Mouse (Mus musculus): ENCODE results near the gene Hist1h3h.
"Not testable (repeated sequence)": the region's sequence is repeated elsewhere in the genome, so short reads cannot be mapped to it uniquely, and the experiment has no call there.

The Hist1h3h gene

DNA sequence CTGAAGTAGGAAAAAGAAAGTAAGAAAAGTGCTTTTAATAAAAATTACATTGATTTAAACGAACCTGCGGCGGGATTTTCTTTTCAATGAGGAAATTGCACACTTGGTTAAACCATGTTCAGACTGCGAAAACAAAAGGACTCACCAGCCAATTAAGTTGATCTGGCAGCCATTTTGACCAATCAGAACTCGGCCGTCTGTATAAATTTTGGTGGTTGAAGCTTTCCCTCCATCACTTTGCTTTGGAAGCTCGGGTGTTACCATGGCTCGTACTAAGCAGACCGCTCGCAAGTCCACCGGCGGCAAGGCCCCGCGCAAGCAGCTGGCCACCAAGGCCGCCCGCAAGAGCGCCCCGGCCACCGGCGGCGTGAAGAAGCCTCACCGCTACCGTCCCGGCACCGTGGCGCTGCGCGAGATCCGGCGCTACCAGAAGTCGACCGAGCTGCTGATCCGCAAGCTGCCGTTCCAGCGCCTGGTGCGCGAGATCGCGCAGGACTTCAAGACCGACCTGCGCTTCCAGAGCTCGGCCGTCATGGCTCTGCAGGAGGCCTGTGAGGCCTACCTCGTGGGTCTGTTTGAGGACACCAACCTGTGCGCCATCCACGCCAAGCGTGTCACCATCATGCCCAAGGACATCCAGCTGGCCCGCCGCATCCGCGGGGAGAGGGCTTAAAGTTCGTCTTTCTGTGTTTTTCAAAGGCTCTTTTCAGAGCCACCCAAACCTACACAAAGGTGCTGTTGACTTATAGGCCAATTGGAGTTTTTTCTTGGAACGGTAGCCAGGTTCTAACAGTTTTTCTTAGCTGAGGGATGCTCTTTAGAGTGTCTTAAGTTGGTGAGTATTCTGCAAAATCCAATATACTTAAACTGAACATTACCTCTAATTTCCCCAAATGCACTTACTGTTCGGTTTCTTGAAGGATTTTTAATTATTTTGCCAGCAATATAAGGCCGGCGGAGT lies at the start of gene Hist1h3h:
TSS of gene Hist1h3h (plus strand) at position 263 of the 961 bp plus-strand sequence.
- peak; percentile 84 for DNase-seq

DNA sequence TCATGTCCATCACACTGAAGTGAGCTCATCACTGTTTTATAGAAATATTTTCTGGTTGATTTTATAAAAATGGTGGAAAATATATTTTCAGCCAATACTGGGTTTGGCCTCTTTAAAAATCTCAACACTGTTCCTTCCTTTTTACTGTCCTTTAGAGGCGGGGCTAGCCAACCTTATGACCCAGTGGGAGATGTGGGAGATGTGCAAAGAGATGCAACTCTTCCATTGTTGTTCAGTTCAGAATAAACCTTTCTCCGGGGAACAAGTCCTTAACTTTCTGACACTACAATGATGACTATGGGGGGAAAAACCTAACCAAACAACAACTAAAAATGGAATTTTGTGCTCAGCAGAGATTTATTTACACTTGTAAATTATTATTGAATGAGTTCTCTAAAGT lies 40.2 kb upstream of the Hist1h3h start, which contains the start of gene Olfr1360:
TSS of gene Olfr1360 (minus strand) at position 101 of the 400 bp plus-strand sequence.
- DNase-seq: no peak

DNA sequence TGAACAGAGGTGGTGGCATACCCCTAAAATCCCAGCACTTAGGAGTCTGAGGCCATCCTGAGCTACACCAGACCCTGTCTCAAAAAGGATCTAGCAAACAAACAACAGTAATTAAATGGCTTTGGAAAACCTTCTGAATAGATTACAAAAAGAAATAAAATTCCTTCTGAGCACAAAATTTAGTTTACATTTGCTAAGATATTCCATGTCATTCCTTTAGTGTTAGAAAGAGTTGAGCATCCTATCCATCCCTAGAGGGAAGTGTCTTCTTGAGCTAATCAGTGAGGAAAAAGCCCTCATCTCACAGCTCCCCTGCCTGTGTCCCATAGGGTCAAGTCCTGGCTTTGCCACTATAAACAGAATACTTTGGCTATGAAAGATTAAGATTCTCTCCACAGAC lies 19.6 kb upstream of the Hist1h3h start, which contains the start of gene Olfr1359:
TSS of gene Olfr1359 (plus strand) at position 301 of the 400 bp plus-strand sequence.
- no peak for DNase-seq

DNA sequence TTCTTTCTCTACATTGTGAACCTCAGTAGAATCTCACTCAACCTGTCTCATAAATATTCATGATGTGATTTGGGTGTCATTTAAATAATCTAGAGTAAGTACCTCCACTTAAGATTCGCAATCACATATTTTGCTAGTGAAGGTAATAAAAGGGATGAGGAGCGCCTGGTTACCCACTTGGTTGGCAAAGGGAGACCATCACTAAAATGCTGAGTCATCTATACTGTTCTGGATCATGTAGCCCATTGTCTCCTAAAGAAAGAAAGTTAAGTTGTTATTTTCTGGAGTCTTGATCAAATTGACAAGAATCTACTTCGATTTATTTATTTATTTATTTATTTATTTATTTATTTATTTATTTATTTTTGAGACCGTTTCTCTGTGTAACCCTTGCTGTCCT lies 10.8 kb upstream of the Hist1h3h start:
- DNase-seq: no peak

DNA sequence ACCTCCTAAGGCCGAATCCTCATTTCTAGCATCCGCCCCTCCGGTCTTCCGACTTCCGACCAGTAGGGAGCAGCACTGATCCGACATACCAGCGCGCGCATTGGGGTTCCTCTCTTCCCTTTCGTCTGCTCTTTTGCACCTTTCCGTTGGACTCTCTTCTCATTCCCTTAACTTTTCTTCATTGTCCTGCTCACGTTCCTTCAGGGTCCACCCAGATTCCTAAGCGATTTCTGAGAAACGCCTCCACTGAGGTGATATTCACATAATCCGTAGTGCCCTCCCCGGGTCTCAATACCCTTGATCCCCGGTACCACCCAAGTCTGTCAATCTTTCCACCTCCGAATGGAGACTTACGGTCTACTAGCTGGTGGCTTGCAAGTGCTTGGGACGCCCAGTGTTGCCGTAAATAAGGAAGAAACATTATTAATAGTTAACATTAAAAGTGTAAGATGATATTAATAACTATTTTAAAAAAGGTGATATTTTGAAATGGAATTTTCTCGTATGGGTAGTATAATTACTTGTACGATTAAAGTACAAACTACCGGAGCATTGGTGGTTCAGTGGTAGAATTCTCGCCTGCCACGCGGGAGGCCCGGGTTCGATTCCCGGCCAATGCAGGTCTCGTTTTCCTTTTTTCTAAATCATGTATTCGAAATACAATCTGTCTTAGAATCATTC lies 7.3 kb upstream of the Hist1h3h start:
- DNase-seq: peak; percentile 92

DNA sequence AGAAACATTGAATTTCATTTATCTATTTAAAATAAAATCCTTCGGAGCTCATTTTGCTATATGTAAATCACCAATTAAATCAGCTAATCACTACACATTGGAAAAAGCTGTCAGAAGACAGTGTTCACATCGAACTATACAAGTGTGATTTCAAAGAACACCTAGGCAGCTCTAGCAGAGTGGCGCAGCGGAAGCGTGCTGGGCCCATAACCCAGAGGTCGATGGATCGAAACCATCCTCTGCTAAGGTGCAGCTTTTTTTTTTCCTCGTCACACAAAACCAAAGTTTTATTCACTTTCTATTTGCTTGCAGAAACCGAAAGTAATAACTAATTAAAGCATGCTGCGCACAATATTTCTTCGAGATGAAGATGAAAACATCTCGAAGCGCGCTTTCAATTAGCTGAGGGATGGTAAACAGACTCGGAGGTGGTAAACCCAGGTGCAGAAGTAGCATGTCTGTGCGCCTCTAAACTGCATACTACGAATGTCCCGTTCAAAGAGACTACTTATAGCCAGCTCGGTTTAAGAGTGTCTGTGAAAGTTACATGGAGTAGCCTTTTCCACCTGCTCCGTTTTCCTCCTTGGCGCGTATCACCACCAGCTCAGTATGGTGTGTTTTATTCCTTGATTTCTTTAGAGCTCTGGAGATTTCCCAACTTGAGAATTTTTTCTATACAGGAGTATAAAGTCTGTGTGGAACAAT lies 6.5 kb upstream of the Hist1h3h start:
- DNase-seq: peak; percentile 82

DNA sequence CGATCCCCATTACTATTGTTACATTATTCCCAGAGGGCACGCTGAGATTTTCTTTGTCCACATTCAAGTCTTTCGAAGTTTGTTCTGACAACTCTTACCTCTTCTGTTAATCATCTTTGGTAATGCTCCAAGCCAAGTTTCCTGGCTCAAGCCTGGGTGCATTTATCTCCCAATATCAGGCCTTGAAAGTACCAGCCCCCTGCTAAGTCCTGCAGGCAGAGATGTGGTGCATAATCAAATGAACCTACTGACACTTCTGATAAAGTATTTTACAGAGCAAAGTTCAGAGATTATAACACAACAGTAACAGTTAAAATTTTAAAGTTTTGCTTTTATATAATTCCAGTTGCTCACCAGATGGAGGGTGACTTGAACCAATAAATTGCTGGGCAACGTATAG lies 5.8 kb upstream of the Hist1h3h start:
- no peak for DNase-seq

DNA sequence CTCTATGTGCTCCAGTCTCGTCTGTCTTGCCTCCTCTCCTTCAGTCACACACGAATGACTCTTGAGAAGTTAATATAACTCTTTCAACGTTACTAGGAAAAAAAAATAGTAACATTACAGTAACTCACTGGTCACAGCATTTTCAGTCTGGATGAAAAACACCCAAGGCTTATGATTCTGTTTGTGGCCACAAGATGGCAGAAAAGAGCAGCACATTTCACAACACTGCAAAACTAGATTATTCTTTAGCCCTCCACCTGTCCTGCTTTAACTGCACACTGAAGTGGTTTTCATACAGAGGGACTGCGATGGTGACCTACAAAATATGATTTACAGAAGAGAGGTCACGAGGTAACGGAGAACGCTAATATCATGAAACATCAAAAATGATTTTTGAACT lies 2.7 kb upstream of the Hist1h3h start:
- DNase-seq: peak; percentile 72

DNA sequence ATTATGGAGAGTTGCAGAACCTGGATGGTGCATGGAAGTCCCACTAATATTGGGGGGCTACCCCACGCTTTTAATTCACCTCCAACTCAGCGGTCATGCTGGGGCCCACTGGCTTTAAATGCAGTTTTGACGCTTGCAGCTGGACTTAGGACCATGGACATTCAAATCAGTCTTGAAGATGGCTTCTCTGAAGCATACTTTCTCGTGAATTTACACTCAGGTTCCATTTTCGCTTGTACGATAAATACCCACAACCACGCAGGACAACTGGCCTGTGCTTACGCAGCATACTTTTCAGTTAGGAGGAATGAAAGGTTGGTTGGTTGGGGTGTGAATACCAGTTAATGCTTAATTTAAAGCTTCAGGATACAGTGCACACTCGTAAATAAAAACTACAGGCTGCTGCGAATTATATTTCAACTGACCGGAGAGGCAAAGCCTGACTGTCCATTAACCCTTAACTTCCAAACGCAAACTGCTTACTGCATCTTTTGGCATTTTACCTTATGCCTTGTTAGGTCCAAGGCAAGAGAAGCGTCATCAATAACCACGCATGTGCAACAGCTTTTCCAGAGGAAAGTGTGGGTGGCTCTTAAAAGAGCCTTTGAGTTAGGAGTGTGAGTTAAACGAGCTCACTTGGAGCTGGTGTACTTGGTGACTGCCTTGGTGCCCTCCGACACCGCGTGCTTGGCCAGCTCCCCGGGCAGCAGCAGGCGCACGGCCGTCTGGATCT lies 2.2 kb upstream of the Hist1h3h start:
- DNase-seq: no peak

DNA sequence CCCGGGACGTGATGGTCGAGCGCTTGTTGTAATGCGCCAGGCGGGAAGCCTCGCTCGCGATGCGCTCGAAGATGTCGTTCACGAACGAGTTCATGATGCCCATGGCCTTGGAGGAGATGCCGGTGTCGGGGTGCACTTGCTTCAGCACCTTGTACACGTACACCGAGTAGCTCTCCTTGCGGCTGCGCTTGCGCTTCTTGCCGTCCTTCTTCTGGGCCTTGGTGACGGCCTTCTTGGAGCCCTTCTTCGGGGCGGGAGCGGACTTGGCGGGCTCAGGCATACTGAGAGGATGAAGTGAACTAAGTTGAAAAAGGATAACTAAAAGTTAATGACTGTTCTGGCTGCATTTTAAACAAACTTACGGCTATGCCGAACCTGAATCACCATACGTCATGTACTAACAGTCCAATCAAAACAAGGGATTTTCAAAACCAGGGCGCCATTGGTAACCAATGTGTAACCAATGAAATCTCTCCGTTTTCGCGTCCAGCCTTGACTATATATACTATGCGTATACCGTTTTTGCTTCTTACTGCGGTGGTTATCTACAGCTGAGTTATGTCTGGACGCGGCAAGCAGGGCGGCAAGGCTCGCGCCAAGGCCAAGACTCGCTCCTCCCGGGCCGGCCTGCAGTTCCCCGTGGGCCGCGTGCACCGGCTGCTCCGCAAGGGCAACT lies 1.5 kb upstream of the Hist1h3h start, which contains the start of the genes Hist1h2bl and Hist1h2ai:
TSS of gene Hist1h2bl (minus strand) at position 280 of the 676 bp plus-strand sequence.
TSS of gene Hist1h2ai (plus strand) at position 559 of the 676 bp plus-strand sequence.
- DNase-seq: peak; percentile 81

DNA sequence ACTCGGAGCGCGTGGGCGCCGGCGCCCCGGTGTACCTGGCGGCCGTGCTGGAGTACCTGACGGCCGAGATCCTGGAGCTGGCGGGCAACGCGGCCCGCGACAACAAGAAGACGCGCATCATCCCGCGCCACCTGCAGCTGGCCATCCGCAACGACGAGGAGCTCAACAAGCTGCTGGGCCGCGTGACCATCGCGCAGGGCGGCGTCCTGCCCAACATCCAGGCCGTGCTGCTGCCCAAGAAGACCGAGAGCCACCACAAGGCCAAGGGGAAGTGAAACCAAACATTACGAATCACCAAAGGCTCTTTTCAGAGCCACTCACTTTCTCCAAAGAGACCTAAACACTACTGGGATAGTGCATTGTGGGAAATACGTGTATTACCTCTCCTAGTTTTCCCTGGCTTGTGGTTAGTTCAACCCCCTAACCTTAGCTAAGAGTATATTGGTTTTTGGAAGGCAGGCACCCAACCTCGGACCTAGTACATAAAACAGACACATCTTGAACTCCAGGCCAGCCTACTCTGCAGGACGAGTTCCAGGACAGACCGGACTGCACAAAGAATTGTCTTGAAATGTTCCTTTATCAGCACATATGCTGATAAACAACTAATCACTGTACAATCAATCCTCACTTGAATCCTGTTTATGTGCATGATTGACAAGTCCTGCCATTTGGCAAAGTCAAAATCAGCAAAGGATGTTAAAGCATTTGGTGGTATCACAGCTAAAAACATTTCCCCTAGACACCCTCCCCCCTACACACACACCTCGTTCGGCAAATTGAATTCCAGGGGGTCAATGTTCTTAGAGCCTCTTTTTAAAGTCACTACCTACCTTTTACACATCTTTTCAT lies 693 bp upstream of the Hist1h3h start:
- not testable (repeated sequence) for DNase-seq

DNA sequence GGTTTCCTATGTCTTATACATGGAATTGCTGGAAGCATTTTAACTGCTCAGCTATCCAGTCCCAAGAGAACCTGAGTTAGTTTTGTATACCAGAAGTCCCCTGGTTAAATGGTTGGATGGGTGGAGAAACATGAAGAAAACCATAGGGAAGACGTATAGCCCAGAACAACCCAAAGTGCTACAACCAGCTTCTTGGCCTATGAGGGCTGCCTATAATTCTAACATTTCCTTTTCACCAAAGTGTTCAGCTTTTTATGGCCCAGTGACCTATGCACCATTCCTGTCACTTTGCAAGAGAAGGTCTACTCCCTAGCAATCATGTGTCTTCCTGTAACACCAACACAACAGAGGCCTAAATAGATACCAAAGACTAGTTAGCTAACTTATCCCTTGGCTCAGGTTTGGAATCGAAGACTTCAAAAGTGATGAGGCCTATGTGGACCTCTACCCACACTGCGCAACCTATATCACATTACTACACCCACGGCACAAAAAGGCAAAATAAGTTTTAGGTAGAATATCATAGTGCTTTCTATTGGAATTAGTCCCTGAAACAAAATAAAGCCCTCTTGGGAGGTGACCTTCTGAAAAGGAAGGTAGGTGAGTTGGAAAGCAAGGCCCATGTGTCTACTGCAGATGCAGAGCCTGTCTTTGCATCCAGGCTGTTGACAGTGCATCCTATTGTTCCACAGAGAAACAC lies 1.1 kb downstream of the Hist1h3h start:
- no peak for DNase-seq

DNA sequence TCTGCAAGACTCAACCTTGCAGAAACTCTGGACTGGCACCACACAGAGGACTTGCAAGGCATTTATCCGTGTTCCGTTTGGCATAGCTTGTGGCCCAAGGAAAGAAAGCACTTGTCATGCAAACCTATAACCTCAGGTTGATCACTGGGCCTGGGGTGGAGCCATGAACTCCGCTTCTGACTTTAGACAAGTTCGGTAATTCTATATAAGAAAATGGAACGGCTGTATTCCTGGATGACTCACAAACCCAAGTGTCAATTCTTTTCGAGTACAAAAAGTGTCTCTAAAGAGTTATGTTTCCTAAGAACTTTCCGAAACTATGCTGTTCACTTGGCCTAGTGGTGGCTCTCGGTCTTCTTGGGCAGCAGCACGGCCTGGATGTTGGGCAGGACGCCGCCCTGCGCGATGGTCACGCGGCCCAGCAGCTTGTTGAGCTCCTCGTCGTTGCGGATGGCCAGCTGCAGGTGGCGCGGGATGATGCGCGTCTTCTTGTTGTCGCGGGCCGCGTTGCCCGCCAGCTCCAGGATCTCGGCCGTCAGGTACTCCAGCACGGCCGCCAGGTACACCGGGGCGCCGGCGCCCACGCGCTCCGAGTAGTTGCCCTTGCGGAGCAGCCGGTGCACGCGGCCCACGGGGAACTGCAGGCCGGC lies 3.8 kb downstream of the Hist1h3h start:
- DNase-seq: peak; percentile 10

DNA sequence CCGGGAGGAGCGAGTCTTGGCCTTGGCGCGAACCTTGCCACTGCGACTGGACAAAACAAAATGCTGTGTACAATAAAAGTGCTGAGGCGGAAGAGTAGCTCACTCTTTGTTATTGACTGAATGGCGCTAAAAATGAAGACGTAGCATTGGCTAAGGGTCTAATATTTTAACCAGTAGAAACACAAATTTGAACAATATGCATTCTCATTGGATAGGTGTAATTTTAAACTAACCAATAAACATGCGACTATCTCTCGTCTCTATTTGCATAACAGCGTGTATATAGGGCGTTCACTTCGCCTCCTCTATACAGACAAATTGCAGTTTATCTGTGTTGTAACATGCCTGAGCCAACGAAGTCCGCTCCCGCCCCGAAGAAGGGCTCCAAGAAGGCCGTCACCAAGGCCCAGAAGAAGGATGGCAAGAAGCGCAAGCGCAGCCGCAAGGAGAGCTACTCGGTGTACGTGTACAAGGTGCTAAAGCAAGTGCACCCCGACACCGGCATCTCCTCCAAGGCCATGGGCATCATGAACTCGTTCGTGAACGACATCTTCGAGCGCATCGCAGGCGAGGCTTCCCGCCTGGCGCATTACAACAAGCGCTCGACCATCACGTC lies 4.4 kb downstream of the Hist1h3h start, which contains the start of gene Hist1h2bm:
TSS of gene Hist1h2bm (plus strand) at position 288 of the 616 bp plus-strand sequence.
- DNase-seq: peak; percentile 69

DNA sequence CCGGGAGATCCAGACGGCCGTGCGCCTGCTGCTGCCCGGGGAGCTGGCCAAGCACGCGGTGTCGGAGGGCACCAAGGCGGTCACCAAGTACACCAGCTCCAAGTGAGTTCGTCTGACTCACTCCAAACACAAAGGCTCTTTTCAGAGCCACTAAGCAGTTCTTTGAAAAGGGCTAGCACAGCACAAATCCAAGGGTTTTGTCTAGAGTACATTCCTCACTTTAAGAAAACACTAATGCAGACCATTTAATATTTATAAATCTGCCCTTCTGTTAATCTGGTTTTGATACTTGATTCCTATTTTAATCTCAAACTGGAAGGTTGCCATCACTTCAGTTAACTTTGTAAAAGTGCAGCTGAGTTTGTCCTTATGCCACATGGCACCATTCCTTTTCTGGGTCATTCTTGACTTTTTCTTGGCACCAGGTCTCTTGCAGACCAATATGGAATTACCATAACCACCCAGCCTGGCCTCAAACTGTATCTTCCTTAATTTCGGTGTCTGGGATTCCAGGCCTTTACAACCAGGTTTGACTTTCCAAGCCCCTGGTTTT lies 5.0 kb downstream of the Hist1h3h start:
- DNase-seq: no peak

DNA sequence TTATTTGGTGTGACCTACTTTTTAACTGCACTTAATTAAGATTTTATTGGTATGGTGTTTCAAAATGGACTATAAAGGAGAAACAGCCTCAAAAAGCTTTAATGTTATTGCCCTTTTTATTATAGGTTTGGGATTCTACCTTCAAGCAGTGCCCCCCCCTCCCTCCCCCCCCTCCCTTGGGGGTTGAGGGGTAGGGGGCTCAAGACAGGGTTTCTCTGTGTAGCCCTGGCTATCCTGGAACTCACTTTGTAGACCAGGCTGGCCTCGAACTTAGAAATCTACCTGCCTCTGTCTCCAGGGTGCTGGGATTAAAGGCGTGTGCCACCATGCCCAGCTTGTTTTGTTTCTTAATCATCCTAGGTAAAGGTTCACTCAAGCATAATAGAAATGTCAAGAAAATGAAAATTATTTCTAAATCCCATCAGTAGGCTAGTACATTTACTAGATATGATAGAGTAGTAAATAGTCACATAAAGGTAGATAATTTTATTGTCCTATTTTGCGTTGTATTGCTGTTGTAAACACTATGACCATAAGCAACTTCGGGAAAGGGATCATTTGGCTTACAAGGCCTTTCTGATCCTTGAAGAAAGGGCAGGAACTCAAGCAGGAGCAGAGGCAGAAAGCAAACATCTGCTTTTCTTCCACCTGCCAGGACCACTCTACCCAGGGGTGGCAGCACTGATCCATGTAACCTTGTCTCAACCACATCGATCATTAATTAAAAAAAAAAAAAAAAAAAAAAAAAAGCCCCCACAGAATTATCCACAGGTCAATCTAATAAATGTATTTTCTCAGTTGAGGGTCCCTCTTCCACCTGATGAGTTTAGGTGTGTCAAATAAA lies 5.8 kb downstream of the Hist1h3h start:
- peak; percentile 11 for DNase-seq

DNA sequence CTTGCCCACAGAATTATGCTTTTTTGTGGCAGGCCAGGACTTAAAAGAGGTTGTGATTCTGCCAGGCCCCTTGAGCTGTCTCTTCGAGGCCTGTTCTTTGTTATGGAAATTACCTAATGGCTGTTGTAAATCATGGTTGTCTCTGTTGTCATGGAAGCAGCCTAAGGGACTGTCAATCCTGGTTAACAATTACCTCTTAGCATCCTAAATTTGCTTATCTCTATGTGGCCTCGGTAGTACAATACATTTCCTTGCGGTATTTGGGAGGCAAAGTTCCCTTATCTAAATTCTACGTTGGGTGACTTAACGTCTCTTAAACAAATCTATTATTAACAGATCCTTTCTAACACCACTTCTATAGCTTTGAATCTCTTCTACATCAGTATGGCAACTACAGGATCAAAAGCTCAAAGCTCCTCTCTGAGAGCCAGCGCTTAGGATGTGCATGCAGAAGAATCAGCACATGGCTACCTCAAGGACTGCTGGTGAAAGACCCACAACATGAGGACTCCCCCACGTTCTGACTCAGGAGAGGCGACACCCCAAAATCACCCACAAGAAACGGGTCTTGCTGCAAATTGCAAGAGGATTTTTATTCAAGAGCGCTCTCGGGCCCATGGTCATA lies 10.6 kb downstream of the Hist1h3h start:
- DNase-seq: no peak

Data from kidney, postnatal 10 days (tissue).